Mouse (Mus musculus) CH12.LX (cell line): ENCODE results near the gene Sf3b1.

ENCODE experiments used
- JUND ChIP-seq: conservative IDR thresholded peaks from 2 replicates; pipeline ENCODE4 v1.6.1; 2011; ENCODE audit warnings: low read depth, low read length, improper control_type of control experiment
- TCF12 ChIP-seq: IDR thresholded peaks from 2 replicates; pipeline ENCODE4 v1.6.1; 2014; ENCODE audit warnings: low read depth, mild to moderate bottlenecking, inconsistent platforms, low read length, improper control_type of control experiment

- TF ChIP-seq TCF12 (peak; percentile 81), JUND (no peak)
These were observed at the start of gene Sf3b1 for GRCm38 (mm10) chr1:55027253-55027801.
